Mouse (Mus musculus): ENCODE measurements at regions not wholly inside any gene's neighbourhood (a gene's known extent, or its start where the extent isn't known, plus 50 kb on each side); places are given as distances from the start of the nearest gene placed in this dataset.

- TF ChIP-seq POLR2A (IDR thresholded peaks at IDR 0.05; ENCODE audit: borderline replicate concordance, insufficient read depth, low read length) (no peak), CTCF (IDR thresholded peaks at IDR 0.05; ENCODE audit: borderline replicate concordance, insufficient read depth, low read depth, low read length) (no peak)
Measured at GRCm38 (mm10) chr3:82259986-82260652, 97.7 kb upstream of the Map9 start.

All from cerebellum, adult 2 months (tissue).